Mouse (Mus musculus): Measurements from ENCODE around the gene H2-DMb1. TPM values are rescaled to one million over a fixed set of nuclear protein-coding genes. Genes with fewer than 3 reads are reported as not detected.

H2-DMb1 gene
- polyA plus RNA-seq, 1 experiment from 2014 or later = not detected

GRCm38 (mm10) chr17:34186885-34187260 is 34.0 kb downstream of the H2-DMb1 start:
- H3K9me3 ChIP-seq (replicated peaks) = no peaks in the 10 kb centered on the region
- peaks cover 16% of the 10 kb centered on the region for H3K4me1 ChIP-seq
- no peak overlapping the region for H3K27ac ChIP-seq
- H3K27me3 ChIP-seq = peaks cover 81% of the 10 kb centered on the region
- peak overlapping the region; percentile 61 for H3K9ac ChIP-seq
- peak overlapping the region; percentile 81 for H3K4me2 ChIP-seq
- 3% methylated on average over 14 of the region's 14 CpGs for WGBS
- peak overlapping the region; percentile 46 for H3K4me3 ChIP-seq
- no peaks in the 10 kb centered on the region for H3K36me3 ChIP-seq (ENCODE audit: poor library complexity, severe bottlenecking)
- ATAC-seq = peak; percentile 52

GRCm38 (mm10) chr17:34187261-34187916 is 34.5 kb downstream of the H2-DMb1 start, which contains the start of the genes Tap1 and Psmb9:
Gene Tap1 (plus strand): TSS chr17:34187553.
Gene Psmb9 (minus strand): TSS chr17:34187764.
- Histone ChIP-seq H3K4me3 (peak within 1 kb of the TSS; percentile 46), H3K9ac (peak within 1 kb of the TSS; percentile 61), H3K27me3 (peaks cover 86% of the 10 kb centered on the region), H3K36me3 (ENCODE audit: poor library complexity, severe bottlenecking) (no peaks in the 10 kb centered on the region), H3K9me3 (replicated peaks) (no peaks in the 10 kb centered on the region), H3K27ac (no peak within 1 kb of the TSS), H3K4me2 (peak within 1 kb of the TSS; percentile 81), H3K4me1 (peaks cover 16% of the 10 kb centered on the region)
- peak; percentile 97 for ATAC-seq
- WGBS = under 1% methylated on average over 46 of the region's 46 CpGs

GRCm38 (mm10) chr17:34188010-34188409 is 35.1 kb downstream of the H2-DMb1 start:
- Histone ChIP-seq H3K4me1 (peaks cover 16% of the 10 kb centered on the region), H3K4me2 (peak overlapping the region; percentile 81), H3K27ac (no peak overlapping the region), H3K36me3 (ENCODE audit: poor library complexity, severe bottlenecking) (no peaks in the 10 kb centered on the region), H3K9ac (peak overlapping the region; percentile 61), H3K9me3 (replicated peaks) (no peaks in the 10 kb centered on the region), H3K4me3 (peak overlapping the region; percentile 46), H3K27me3 (peaks cover 91% of the 10 kb centered on the region)
- no peak for ATAC-seq
- WGBS = 3% methylated on average over 20 of the region's 20 CpGs

GRCm38 (mm10) chr17:34188986-34189385 is 36.1 kb downstream of the H2-DMb1 start:
- Histone ChIP-seq H3K4me3 (no peak overlapping the region), H3K9ac (no peak overlapping the region), H3K4me1 (peaks cover 16% of the 10 kb centered on the region), H3K4me2 (no peak overlapping the region), H3K27me3 (peaks cover 89% of the 10 kb centered on the region), H3K27ac (no peak overlapping the region), H3K36me3 (ENCODE audit: poor library complexity, severe bottlenecking) (no peaks in the 10 kb centered on the region), H3K9me3 (replicated peaks) (no peaks in the 10 kb centered on the region)
- no peak for ATAC-seq
- WGBS = 67% methylated on average over 6 of the region's 6 CpGs

- no peak for ATAC-seq
- Histone ChIP-seq H3K27ac (no peak overlapping the region), H3K27me3 (peaks cover 92% of the 10 kb centered on the region), H3K9me3 (replicated peaks) (no peaks in the 10 kb centered on the region), H3K4me2 (no peak overlapping the region), H3K4me1 (peaks cover 16% of the 10 kb centered on the region), H3K9ac (no peak overlapping the region), H3K4me3 (no peak overlapping the region), H3K36me3 (ENCODE audit: poor library complexity, severe bottlenecking) (no peaks in the 10 kb centered on the region)
- whole genome bisulfite sequencing = 21% methylated on average over 16 of the region's 16 CpGs
Measured at GRCm38 (mm10) chr17:34192852-34193251, 40.0 kb downstream of the H2-DMb1 start.

GRCm38 (mm10) chr17:34193468-34193867 is 40.6 kb downstream of the H2-DMb1 start:
- WGBS = 51% methylated on average over 8 of the region's 8 CpGs

GRCm38 (mm10) chr17:34194723-34195122 is 41.9 kb downstream of the H2-DMb1 start:
- 85% methylated on average over 4 of the region's 4 CpGs for WGBS
- no peaks in the 10 kb centered on the region for H3K36me3 ChIP-seq (ENCODE audit: poor library complexity, severe bottlenecking)
- ATAC-seq = no peak
- H3K4me2 ChIP-seq = no peak overlapping the region
- peaks cover 17% of the 10 kb centered on the region for H3K4me1 ChIP-seq
- H3K9ac ChIP-seq = no peak overlapping the region
- H3K27ac ChIP-seq = no peak overlapping the region
- no peak overlapping the region for H3K4me3 ChIP-seq
- peaks cover 94% of the 10 kb centered on the region for H3K27me3 ChIP-seq
- no peaks in the 10 kb centered on the region for H3K9me3 ChIP-seq (replicated peaks)

More at GRCm38 (mm10) chr17:34193468-34193867, 40.6 kb downstream of the H2-DMb1 start:
- Histone ChIP-seq H3K4me2 (no peak overlapping the region), H3K4me1 (peaks cover 17% of the 10 kb centered on the region), H3K36me3 (ENCODE audit: poor library complexity, severe bottlenecking) (no peaks in the 10 kb centered on the region), H3K27ac (no peak overlapping the region), H3K9ac (no peak overlapping the region), H3K4me3 (no peak overlapping the region), H3K27me3 (peaks cover 92% of the 10 kb centered on the region), H3K9me3 (replicated peaks) (no peaks in the 10 kb centered on the region)
- ATAC-seq = no peak

GRCm38 (mm10) chr17:34196491-34196890 is 43.6 kb downstream of the H2-DMb1 start:
- Histone ChIP-seq H3K9ac (no peak overlapping the region), H3K27ac (no peak overlapping the region), H3K27me3 (peaks cover 94% of the 10 kb centered on the region), H3K4me1 (peaks cover 17% of the 10 kb centered on the region), H3K4me2 (0 out of 2 replicates have a peak overlapping the region, but pooled peaks have one; percentile 63), H3K4me3 (peak overlapping the region; percentile 39), H3K36me3 (ENCODE audit: poor library complexity, severe bottlenecking) (no peaks in the 10 kb centered on the region), H3K9me3 (replicated peaks) (no peaks in the 10 kb centered on the region)
- WGBS = 33% methylated on average over 12 of the region's 12 CpGs
- no peak for ATAC-seq

GRCm38 (mm10) chr17:34196941-34197894 is 44.3 kb downstream of the H2-DMb1 start, which contains the start of gene Psmb8:
Gene Psmb8 (plus strand): TSS chr17:34197721.
- ATAC-seq = peak; percentile 84
- Histone ChIP-seq H3K4me2 (peak within 1 kb of the TSS; percentile 63), H3K27ac (no peak within 1 kb of the TSS), H3K36me3 (ENCODE audit: poor library complexity, severe bottlenecking) (no peaks in the 10 kb centered on the region), H3K4me3 (peak within 1 kb of the TSS; percentile 39), H3K9me3 (replicated peaks) (no peaks in the 10 kb centered on the region), H3K27me3 (peaks cover 90% of the 10 kb centered on the region), H3K4me1 (peaks cover 17% of the 10 kb centered on the region), H3K9ac (peak within 1 kb of the TSS; percentile 60)
- 5% methylated on average over 41 of the region's 41 CpGs for WGBS

- Histone ChIP-seq H3K4me3 (peak overlapping the region; percentile 39), H3K27me3 (peaks cover 86% of the 10 kb centered on the region), H3K27ac (no peak overlapping the region), H3K4me1 (peaks cover 17% of the 10 kb centered on the region), H3K4me2 (peak overlapping the region; percentile 63), H3K36me3 (ENCODE audit: poor library complexity, severe bottlenecking) (no peaks in the 10 kb centered on the region), H3K9ac (no peak overlapping the region), H3K9me3 (replicated peaks) (no peaks in the 10 kb centered on the region)
- 2% methylated on average over 32 of the region's 32 CpGs for WGBS
- ATAC-seq = no peak
Measured at GRCm38 (mm10) chr17:34197904-34198520, 45.1 kb downstream of the H2-DMb1 start.

- Histone ChIP-seq H3K27ac (no peak overlapping the region), H3K36me3 (ENCODE audit: poor library complexity, severe bottlenecking) (no peaks in the 10 kb centered on the region), H3K4me3 (peak overlapping the region; percentile 39), H3K9me3 (replicated peaks) (no peaks in the 10 kb centered on the region), H3K4me1 (peaks cover 17% of the 10 kb centered on the region), H3K9ac (no peak overlapping the region), H3K27me3 (peaks cover 87% of the 10 kb centered on the region), H3K4me2 (peak overlapping the region; percentile 63)
- 6% methylated on average over 11 of the region's 11 CpGs for WGBS
- ATAC-seq = no peak
Measured at GRCm38 (mm10) chr17:34198521-34198912, 45.6 kb downstream of the H2-DMb1 start.

Data from forebrain, embryonic 13.5 days (tissue).